Mouse (Mus musculus): ENCODE data around the gene Cyp1a1. TPM values are rescaled to one million over a fixed set of nuclear protein-coding genes. Genes with fewer than 3 reads are reported as not detected.
A peak's percentile ranks its signal among the peaks of the same experiment; 100 is the strongest.

Gene Cyp1a1
- not detected in 2 replicates for polyA plus RNA-seq (2011; ENCODE audit: insufficient read length, low read depth, missing spikeins)

DNA sequence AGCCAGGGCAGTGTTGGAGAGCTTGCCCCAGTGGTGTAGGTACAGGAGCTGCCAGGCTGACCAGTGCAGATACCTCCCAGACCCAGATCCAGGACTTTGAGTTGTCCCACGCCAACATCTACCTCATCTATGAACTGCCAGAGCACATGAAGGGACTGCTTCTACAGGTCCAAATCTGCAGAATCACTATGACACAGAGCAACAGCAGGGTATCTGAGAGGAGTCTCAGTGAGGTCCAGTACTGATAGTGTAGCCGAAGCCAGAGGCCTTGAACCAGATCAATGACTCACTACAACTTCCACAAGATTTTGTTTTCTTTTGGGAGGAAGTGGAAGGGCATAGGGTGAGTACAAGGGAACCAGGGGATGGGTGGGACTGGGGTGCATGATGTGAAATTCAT, at the start of gene Cyp1a1:
Cyp1a1 (plus strand) TSS at position 178 of the 400 bp plus-strand sequence.
- Histone ChIP-seq H3K4me3 (ENCODE audit: insufficient read depth, low read length) (no peak within 1 kb of the TSS), H3K4me1 (ENCODE audit: control insufficient read depth, insufficient read depth, low read length) (no peaks in the 10 kb centered on the region), H3K27ac (ENCODE audit: insufficient read depth, low read length) (no peak within 1 kb of the TSS)
- TF ChIP-seq CTCF (IDR thresholded peaks at IDR 0.05; ENCODE audit: borderline replicate concordance, insufficient read depth, low read length) (no peak), POLR2A (IDR thresholded peaks at IDR 0.05; ENCODE audit: low read depth, low read length) (no peak)

DNA sequence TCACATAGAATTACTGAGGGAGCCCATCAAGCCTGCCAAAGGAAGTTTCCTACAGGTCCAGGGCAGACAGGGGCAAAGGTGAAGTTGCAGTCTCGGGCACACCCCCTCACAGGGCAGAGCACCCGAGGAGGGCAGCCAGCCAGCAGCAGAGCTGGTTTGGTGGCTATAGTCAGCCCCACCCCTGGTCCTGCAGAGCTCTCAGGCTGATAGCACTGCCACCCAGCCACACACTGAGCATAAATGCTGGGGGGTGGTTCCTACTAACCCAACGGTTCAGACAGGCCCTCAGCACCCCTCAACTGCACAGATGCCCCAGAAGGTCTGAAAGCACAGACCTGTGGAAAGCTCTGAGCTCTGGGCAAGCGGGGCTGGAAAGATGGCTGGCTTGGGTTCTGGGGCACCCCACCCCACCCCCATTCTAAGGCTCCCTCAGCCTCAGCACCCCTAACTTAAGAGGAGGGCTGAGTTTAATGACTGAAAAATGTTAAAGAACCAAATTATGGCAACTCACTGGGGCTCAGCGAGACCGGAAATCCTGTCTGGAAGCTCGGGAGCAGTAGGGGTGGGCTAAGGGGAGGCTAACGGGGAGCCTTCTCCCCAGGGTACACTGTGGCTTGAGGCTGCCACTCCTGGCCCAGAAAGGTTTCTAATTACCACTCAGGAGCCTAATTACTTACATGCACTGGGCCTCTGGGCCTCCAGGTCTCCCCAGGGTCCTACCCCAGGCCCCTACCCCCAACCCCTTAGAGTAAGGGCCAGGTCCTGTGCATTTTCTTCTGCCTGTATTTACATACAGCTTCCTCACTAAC, 48.9 kb upstream of the Cyp1a1 start:
- H3K27ac ChIP-seq (ENCODE audit: insufficient read depth, low read length) = peak overlapping the region; percentile 68; the same call in 1 of the 2 replicates
- peaks cover 54% of the 10 kb centered on the region for H3K4me1 ChIP-seq (ENCODE audit: control insufficient read depth, insufficient read depth, low read length)
- no peak overlapping the region for H3K4me3 ChIP-seq (ENCODE audit: insufficient read depth, low read length)
- TF ChIP-seq POLR2A (IDR thresholded peaks at IDR 0.05; ENCODE audit: low read depth, low read length) (no peak), CTCF (IDR thresholded peaks at IDR 0.05; ENCODE audit: borderline replicate concordance, insufficient read depth, low read length) (no peak)

DNA sequence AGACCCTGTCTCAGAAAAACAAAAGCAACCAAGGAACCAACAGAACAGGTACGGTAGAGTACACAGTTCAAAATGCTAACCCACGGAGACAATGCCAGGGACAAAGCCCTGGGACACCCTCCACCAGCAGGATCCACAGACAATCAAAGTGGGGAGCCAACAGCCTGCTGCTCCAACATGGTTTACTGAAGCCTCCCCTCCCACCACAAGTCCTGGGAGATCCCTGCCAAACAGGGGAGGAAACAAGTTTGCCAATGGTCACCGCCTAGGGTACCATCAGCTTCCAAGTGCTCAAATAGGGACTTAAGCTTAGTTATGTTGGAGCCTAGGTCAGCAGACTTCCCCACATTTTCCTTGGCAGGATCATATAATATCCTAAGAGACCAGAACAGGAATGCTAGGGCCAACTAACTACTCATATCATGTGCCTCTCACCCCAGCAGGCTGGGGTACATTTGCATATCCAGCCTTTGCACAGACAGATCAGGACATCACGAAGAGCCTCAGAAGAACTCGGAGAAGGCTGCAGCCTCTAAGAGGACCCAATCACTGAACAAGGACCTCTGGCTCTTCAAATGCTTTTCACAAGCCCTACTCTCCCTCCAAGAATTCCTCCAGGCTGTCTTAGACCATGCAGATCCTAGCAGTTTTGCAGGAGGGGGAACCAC, 47.9 kb upstream of the Cyp1a1 start:
- H3K4me1 ChIP-seq (ENCODE audit: control insufficient read depth, insufficient read depth, low read length) = peaks cover 49% of the 10 kb centered on the region
- no peak overlapping the region for H3K4me3 ChIP-seq (ENCODE audit: insufficient read depth, low read length)
- peak overlapping the region; percentile 26 for H3K27ac ChIP-seq (ENCODE audit: insufficient read depth, low read length)
- no peak for TF ChIP-seq POLR2A (IDR thresholded peaks at IDR 0.05; ENCODE audit: low read depth, low read length)
- no peak for TF ChIP-seq CTCF (IDR thresholded peaks at IDR 0.05; ENCODE audit: borderline replicate concordance, insufficient read depth, low read length)

DNA sequence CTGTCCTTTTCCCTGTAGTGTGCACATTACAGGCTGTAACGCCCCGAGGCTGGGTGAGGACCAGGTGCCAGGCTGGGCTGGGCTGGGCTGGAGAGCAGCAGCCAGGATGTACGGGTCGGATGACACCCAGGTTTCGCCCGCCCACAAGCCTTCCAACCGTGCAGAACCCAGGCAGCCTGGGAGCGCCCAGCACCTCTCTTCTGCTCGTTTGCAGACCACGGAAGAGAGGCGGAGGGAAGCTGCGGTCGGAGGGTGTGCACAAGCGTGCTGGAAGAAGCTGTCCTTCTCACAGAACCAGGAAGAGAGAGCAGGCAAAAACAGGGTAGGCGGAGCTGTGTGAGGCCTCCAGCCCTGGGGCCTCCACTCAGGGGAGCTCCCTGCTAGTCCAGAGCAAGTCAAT, 47.3 kb upstream of the Cyp1a1 start:
- H3K27ac ChIP-seq (ENCODE audit: insufficient read depth, low read length) = peak overlapping the region; percentile 26; the same call in 1 of the 2 replicates
- H3K4me1 ChIP-seq (ENCODE audit: control insufficient read depth, insufficient read depth, low read length) = peaks cover 49% of the 10 kb centered on the region
- TF ChIP-seq POLR2A (IDR thresholded peaks at IDR 0.05; ENCODE audit: low read depth, low read length) (no peak), CTCF (IDR thresholded peaks at IDR 0.05; ENCODE audit: borderline replicate concordance, insufficient read depth, low read length) (no peak)
- H3K4me3 ChIP-seq (ENCODE audit: insufficient read depth, low read length) = no peak overlapping the region

DNA sequence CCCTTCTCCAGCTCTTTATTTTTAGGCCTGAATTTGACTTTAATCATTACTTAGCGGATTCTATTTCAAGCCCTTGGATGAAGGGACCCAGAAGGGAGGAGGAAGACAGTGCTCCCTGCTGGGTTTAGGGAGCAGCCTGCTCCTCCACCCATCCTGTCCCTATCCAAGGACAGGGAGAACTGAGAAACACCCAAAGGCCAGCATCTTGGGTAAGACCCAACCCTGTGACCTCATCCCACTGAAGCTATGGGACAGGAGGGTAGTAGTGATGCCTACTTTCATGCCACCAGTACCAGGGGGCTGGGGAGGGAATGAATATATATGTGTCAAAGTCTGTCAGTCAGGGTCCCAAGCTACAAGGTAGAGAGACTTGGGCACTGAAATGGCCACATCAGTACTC, 46.7 kb upstream of the Cyp1a1 start:
- Histone ChIP-seq H3K4me3 (ENCODE audit: insufficient read depth, low read length) (no peak overlapping the region), H3K27ac (ENCODE audit: insufficient read depth, low read length) (peak overlapping the region; percentile 26; the same call in 1 of the 2 replicates), H3K4me1 (ENCODE audit: control insufficient read depth, insufficient read depth, low read length) (peaks cover 49% of the 10 kb centered on the region)
- TF ChIP-seq CTCF (IDR thresholded peaks at IDR 0.05; ENCODE audit: borderline replicate concordance, insufficient read depth, low read length) = no peak
- no peak for TF ChIP-seq POLR2A (IDR thresholded peaks at IDR 0.05; ENCODE audit: low read depth, low read length)

DNA sequence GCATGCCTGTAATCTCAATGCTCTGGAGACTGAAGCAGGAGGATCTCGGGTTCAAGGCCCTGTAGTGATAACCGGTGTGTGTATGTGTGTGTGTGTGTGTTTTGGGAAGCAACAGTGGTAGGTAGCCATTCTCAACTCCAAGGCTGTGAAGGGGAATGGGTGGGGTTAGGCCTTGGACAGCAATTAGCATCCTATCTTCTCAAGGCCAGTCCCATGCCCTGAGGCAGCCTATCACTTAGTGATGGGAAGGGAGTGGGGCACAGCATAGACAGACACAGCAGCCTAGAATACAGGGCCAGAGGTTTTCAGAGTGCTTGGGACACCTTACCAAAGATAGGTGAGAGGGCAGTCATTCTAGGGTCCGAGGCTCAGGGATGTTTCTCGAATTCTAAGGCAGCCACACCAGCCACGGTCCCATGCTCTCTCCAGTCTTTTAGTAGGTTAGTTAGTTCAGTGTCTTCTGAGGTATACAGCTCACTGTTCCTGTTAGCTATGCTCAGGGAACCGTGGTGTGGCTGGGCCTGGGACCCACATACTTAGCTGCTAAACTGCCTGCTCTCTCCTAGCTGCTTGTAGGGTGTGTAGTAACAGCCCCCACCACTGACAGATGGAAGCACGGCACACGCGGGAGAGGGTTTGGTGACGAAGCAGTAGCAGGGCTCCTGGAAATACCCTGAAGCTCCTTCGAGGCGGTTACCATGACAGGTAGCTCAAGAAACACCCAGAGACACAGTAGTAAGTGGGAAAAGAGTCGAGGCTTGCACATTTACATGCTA, 45.8 kb upstream of the Cyp1a1 start:
- H3K4me1 ChIP-seq (ENCODE audit: control insufficient read depth, insufficient read depth, low read length) = peaks cover 43% of the 10 kb centered on the region
- no peak overlapping the region for H3K4me3 ChIP-seq (ENCODE audit: insufficient read depth, low read length)
- no peak overlapping the region for H3K27ac ChIP-seq (ENCODE audit: insufficient read depth, low read length)
- TF ChIP-seq POLR2A (IDR thresholded peaks at IDR 0.05; ENCODE audit: low read depth, low read length) (no peak), CTCF (IDR thresholded peaks at IDR 0.05; ENCODE audit: borderline replicate concordance, insufficient read depth, low read length) (no peak)

DNA sequence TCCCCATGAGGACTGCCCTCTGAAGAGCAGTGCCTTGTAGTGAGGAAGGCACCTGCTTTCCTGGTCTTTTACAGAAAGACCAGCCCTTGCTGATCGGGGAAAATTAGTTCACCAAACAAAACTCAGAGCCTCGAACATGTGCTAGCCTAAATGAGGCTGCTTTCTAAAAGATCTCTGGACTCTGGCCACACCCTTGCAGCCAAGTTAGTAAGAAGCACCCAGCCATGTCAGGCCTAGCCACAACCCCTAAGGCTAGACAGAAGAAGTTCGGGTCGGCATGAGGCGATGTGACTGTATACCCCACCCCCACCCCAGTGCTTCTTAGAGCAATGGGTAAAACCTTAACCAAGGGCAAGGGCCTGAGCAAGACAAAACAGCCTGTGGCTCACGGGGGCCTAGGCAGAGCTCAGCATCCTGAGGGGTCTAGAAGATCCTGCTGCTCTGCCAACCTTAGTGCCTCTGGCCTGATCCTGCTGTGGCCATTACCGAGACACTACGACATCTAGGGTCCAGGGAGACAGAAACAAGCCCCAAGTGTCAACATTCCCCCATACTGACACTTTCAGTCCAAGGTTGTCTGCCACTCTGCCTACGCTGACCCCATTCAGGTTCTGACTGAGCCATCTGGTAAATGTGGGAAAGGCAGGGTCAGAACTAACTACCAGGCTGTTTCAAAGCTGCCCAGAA, 44.4 kb upstream of the Cyp1a1 start:
- peak overlapping the region; percentile 67 for H3K4me3 ChIP-seq (ENCODE audit: insufficient read depth, low read length)
- TF ChIP-seq CTCF (IDR thresholded peaks at IDR 0.05; ENCODE audit: borderline replicate concordance, insufficient read depth, low read length) (no peak), POLR2A (IDR thresholded peaks at IDR 0.05; ENCODE audit: low read depth, low read length) (no peak)
- H3K27ac ChIP-seq (ENCODE audit: insufficient read depth, low read length) = no peak overlapping the region
- H3K4me1 ChIP-seq (ENCODE audit: control insufficient read depth, insufficient read depth, low read length) = peaks cover 31% of the 10 kb centered on the region

DNA sequence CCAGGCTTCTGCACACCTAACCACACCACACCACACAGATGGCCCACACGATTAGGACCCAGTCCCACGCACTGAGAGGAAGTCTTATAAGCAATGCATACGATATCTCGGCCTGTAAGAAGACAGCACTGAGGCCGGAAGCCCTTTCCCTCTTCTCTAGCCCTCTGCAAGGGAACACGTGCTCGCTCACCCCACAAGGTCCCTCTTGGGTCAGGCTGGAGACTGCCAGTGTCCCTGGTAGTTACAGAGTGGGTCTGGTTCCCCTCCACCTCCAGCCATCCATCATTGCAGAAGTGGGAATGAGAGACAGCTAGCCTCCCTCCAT, 43.9 kb upstream of the Cyp1a1 start:
- Histone ChIP-seq H3K4me3 (ENCODE audit: insufficient read depth, low read length) (peak overlapping the region; percentile 67), H3K4me1 (ENCODE audit: control insufficient read depth, insufficient read depth, low read length) (peaks cover 26% of the 10 kb centered on the region), H3K27ac (ENCODE audit: insufficient read depth, low read length) (no peak overlapping the region)
- TF ChIP-seq POLR2A (IDR thresholded peaks at IDR 0.05; ENCODE audit: low read depth, low read length) = no peak
- TF ChIP-seq CTCF (IDR thresholded peaks at IDR 0.05; ENCODE audit: borderline replicate concordance, insufficient read depth, low read length) = no peak

DNA sequence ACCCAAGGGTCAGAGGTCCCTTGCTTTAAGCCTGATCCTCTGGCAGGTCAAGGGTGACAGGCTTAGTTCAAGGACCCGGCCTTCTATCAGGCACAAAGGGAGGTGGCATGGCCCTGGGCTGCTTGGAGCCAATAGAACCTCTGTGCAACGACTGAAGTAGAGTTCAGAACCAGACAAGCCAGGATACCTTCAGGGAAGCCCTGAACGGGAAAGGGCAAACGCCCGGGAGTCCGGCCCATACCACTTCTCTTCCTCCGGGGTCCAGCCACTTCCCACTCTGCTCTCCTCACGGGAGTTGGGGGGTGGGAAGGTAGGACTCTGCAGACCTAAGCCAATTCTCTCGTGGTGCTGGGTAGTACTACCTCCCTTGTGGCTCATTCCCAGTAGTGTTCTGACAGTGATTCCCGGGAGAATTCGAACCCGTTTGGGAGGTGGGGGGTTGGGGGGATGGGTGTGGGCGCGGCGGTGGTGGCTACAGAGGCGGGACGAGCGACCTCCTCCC, 43.2 kb upstream of the Cyp1a1 start:
- no peak overlapping the region for H3K27ac ChIP-seq (ENCODE audit: insufficient read depth, low read length)
- TF ChIP-seq POLR2A (IDR thresholded peaks at IDR 0.05; ENCODE audit: low read depth, low read length) (no peak), CTCF (IDR thresholded peaks at IDR 0.05; ENCODE audit: borderline replicate concordance, insufficient read depth, low read length) (no peak)
- H3K4me1 ChIP-seq (ENCODE audit: control insufficient read depth, insufficient read depth, low read length) = peaks cover 22% of the 10 kb centered on the region
- peak overlapping the region; percentile 67 for H3K4me3 ChIP-seq (ENCODE audit: insufficient read depth, low read length)

Measured in embryonic fibroblast, embryonic 13.5 days (primary cell).